Mouse (Mus musculus): Measurements from ENCODE around the gene Rps25. TPM values are rescaled to one million over a fixed set of nuclear protein-coding genes. Genes with fewer than 3 reads are reported as not detected.
A peak's percentile ranks its signal among the peaks of the same experiment; 100 is the strongest.
"Not testable (repeated sequence)": the region's sequence is repeated elsewhere in the genome, so short reads cannot be mapped to it uniquely, and the experiment has no call there.

The Rps25 gene
- 2,978 and 3,912 TPM in 2 replicates for polyA plus RNA-seq (2011; ENCODE audit: insufficient read length, low read depth, missing spikeins)

DNA sequence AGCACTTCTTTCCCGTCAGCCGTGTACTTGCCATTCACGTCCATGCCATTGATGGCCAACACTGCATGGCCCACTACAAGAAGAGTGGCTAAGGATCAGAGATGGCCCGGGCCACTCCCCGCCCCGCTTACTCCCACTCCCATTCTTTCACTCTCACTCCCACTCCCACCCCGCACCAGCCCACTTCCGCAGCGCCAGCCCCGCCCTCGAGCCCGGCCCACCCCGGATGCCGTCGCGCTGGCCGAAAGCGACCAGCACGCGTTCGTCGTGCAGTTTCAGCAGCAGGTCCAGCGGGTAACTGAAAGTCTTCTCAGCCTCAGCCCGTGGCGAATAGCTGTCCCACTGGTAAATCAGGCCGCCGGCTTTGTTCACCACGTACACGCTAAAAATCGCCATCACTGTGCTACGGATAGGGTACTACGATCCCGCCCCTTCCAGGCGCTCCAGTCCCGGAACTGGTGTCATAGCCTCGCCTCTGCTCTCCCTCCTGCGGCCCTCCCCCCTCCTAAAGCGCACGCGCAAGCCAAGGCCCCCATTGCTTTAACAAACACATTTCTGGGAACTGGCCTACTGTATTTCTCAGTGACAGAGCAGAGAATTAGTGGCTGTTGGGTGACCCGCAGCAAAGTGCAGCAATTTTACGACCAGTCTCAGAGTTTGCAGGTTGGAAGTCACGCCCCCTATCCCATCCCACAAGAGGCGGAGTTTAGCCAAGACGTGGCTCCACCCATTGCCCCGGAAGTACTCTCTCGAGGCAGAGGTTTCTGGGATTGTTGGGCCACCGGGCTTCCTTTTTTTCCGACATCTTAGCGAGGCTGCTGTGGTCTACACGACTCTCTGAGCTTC is at the start of gene Rps25, which contains the start of gene Trappc4:
Rps25 (plus strand) TSS at position 234 of the 846 bp plus-strand sequence.
Trappc4 (minus strand) TSS at position 695 of the 846 bp plus-strand sequence.
- no peak for TF ChIP-seq CTCF (IDR thresholded peaks at IDR 0.05; ENCODE audit: borderline replicate concordance, insufficient read depth, low read length)
- peak; percentile 86 for TF ChIP-seq POLR2A (IDR thresholded peaks at IDR 0.05; ENCODE audit: low read depth, low read length)
- Histone ChIP-seq H3K4me3 (ENCODE audit: insufficient read depth, low read length) (peak within 1 kb of the TSS; percentile 96), H3K27ac (ENCODE audit: insufficient read depth, low read length) (peak within 1 kb of the TSS; percentile 96), H3K4me1 (ENCODE audit: control insufficient read depth, insufficient read depth, low read length) (no peaks in the 10 kb centered on the region)

DNA sequence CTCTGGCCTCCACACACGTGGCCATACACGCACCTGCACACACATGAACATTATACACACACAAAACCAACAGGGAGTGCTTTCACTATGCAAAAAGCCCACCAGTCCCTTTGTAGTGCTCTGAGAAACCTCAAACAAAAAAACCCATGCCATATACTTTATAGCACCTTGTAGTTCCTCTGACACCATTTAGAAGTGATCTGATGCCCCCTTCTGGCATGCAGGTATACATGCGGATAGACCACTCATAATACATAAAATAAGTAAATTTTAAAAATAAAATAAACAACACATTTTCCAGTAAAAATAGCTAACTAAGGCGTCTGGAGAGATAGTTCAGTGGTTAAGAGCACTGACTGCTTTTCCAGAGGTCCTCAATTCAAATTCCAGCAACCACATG is 49.7 kb upstream of the Rps25 start:
- no peak for TF ChIP-seq POLR2A (IDR thresholded peaks at IDR 0.05; ENCODE audit: low read depth, low read length)
- TF ChIP-seq CTCF (IDR thresholded peaks at IDR 0.05; ENCODE audit: borderline replicate concordance, insufficient read depth, low read length), result no peak
- H3K4me1 ChIP-seq (ENCODE audit: control insufficient read depth, insufficient read depth, low read length), result 0 out of 2 replicates have a peak, but pooled peaks cover 2% of the 10 kb centered on the region

GRCm38 (mm10) chr9:44361190-44361917 is 45.6 kb upstream of the Rps25 start, which contains the start of gene Vps11:
Gene Vps11, minus strand, starts transcription at chr9:44361670.
- H3K27ac ChIP-seq (ENCODE audit: insufficient read depth, low read length), result no peak within 1 kb of the TSS
- TF ChIP-seq POLR2A (IDR thresholded peaks at IDR 0.05; ENCODE audit: low read depth, low read length) (peak; percentile 92), CTCF (IDR thresholded peaks at IDR 0.05; ENCODE audit: borderline replicate concordance, insufficient read depth, low read length) (peak; percentile 16; the same call in 1 of the 2 replicates)
- H3K4me1 ChIP-seq (ENCODE audit: control insufficient read depth, insufficient read depth, low read length), result 0 out of 2 replicates have a peak, but pooled peaks cover 2% of the 10 kb centered on the region
- peak within 1 kb of the TSS; percentile 88 for H3K4me3 ChIP-seq (ENCODE audit: insufficient read depth, low read length)

More for the DNA sequence above, 49.7 kb upstream of the Rps25 start:
- H3K4me3 ChIP-seq (ENCODE audit: insufficient read depth, low read length), result no peak overlapping the region
- H3K27ac ChIP-seq (ENCODE audit: insufficient read depth, low read length), result no peak overlapping the region

GRCm38 (mm10) chr9:44361931-44362330 is 45.0 kb upstream of the Rps25 start:
- H3K4me3 ChIP-seq (ENCODE audit: insufficient read depth, low read length); H3K27ac ChIP-seq (ENCODE audit: insufficient read depth, low read length); H3K4me1 ChIP-seq (ENCODE audit: control insufficient read depth, insufficient read depth, low read length): not testable (repeated sequence)

- 0 out of 2 replicates have a peak, but pooled peaks cover 2% of the 10 kb centered on the region for H3K4me1 ChIP-seq (ENCODE audit: control insufficient read depth, insufficient read depth, low read length)
- peak; percentile 42; the same call in 1 of the 2 replicates for TF ChIP-seq CTCF (IDR thresholded peaks at IDR 0.05; ENCODE audit: borderline replicate concordance, insufficient read depth, low read length)
- no peak for TF ChIP-seq POLR2A (IDR thresholded peaks at IDR 0.05; ENCODE audit: low read depth, low read length)
- H3K4me3 ChIP-seq (ENCODE audit: insufficient read depth, low read length), result no peak overlapping the region
- H3K27ac ChIP-seq (ENCODE audit: insufficient read depth, low read length), result no peak overlapping the region
Observed at GRCm38 (mm10) chr9:44364480-44364879, 42.5 kb upstream of the Rps25 start.

GRCm38 (mm10) chr9:44373386-44373785 is 33.6 kb upstream of the Rps25 start:
- Histone ChIP-seq H3K4me1 (ENCODE audit: control insufficient read depth, insufficient read depth, low read length) (peaks cover 3% of the 10 kb centered on the region; the same call in 1 of the 2 replicates), H3K4me3 (ENCODE audit: insufficient read depth, low read length) (no peak overlapping the region)
- no peak for TF ChIP-seq POLR2A (IDR thresholded peaks at IDR 0.05; ENCODE audit: low read depth, low read length)
- TF ChIP-seq CTCF (IDR thresholded peaks at IDR 0.05; ENCODE audit: borderline replicate concordance, insufficient read depth, low read length), result no peak

GRCm38 (mm10) chr9:44376141-44376540 is 30.8 kb upstream of the Rps25 start:
- no peak overlapping the region for H3K27ac ChIP-seq (ENCODE audit: insufficient read depth, low read length)
- H3K4me3 ChIP-seq (ENCODE audit: insufficient read depth, low read length), result no peak overlapping the region
- TF ChIP-seq CTCF (IDR thresholded peaks at IDR 0.05; ENCODE audit: borderline replicate concordance, insufficient read depth, low read length) (no peak), POLR2A (IDR thresholded peaks at IDR 0.05; ENCODE audit: low read depth, low read length) (no peak)
- H3K4me1 ChIP-seq (ENCODE audit: control insufficient read depth, insufficient read depth, low read length), result peaks cover 8% of the 10 kb centered on the region; the same call in 1 of the 2 replicates

More at GRCm38 (mm10) chr9:44373386-44373785, 33.6 kb upstream of the Rps25 start:
- peak overlapping the region; percentile 73 for H3K27ac ChIP-seq (ENCODE audit: insufficient read depth, low read length)

DNA sequence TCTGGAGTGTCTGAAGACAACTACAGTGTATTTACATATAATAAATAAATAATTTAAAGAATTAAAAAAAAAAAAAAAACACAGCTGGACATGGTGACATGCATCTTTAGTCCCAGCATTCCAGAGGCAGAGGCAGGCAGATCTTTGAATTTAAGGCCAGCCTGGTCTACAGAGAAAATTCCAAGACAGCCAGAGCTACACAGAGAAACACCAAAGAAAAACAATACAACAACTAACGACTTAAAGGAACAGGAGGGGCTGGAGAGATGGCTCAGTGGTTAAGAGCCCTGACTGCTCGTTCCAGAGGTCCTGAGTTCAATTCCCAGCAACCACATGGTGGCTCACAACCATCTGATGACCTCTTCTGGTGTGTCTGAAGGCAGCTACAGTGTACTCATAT is 29.6 kb upstream of the Rps25 start:
- not testable (repeated sequence) for H3K4me3 ChIP-seq (ENCODE audit: insufficient read depth, low read length); H3K27ac ChIP-seq (ENCODE audit: insufficient read depth, low read length); H3K4me1 ChIP-seq (ENCODE audit: control insufficient read depth, insufficient read depth, low read length)

GRCm38 (mm10) chr9:44378153-44378730 is 28.7 kb upstream of the Rps25 start:
- TF ChIP-seq CTCF (IDR thresholded peaks at IDR 0.05; ENCODE audit: borderline replicate concordance, insufficient read depth, low read length) (no peak), POLR2A (IDR thresholded peaks at IDR 0.05; ENCODE audit: low read depth, low read length) (no peak; the same call in 1 of the 2 replicates)
- Histone ChIP-seq H3K4me3 (ENCODE audit: insufficient read depth, low read length) (peak overlapping the region; percentile 66), H3K27ac (ENCODE audit: insufficient read depth, low read length) (no peak overlapping the region), H3K4me1 (ENCODE audit: control insufficient read depth, insufficient read depth, low read length) (peaks cover 8% of the 10 kb centered on the region; the same call in 1 of the 2 replicates)

All from embryonic fibroblast, embryonic 13.5 days (primary cell).